Mouse (Mus musculus) heart, adult 8-10 months (tissue): ENCODE data around the gene Spryd4. TPM values are rescaled to one million over a fixed set of nuclear protein-coding genes. Genes with fewer than 3 reads are reported as not detected.
"Not testable (repeated sequence)": the region's sequence is repeated elsewhere in the genome, so short reads cannot be mapped to it uniquely, and the experiment has no call there.

ENCODE experiments used
- DNase-seq: peaks from one replicate; pipeline ENCODE4 v3.0.0; 2022; ENCODE audit warnings: low spot score
- total RNA-seq, 4 experiments: library from RNA; stranded (reverse); gene quantifications; 2 replicates each; pipeline ENCODE4 v1.2.4; 2022

Spryd4 gene
- total RNA-seq, 4 experiments from 2014 or later = 35.8 to 38.4 (median 37.6) TPM

DNA sequence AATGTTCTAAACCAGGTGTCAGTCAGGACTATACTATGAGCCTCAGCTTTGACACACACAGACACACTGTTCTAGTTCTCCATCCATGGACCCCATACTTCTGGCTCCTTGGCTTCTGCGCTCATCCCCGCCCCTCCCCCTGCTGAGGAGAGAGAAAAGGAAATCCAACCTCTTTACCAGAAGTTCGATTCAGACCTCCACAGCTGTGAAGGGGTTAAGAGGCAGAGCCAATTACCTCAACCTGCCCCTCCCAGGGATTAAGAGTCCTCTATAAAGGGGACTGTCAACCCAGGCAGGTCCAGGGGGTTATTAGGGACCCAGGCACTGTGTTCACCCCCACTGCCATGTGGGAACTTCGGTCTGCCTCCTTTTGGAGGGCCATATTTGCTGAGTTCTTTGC is 13.9 kb upstream of the Spryd4 start, which contains the start of gene Mip:
Gene Mip (plus strand): TSS at position 301 of the 400 bp plus-strand sequence.
- no peak for DNase-seq

- no peak for DNase-seq
Measured at GRCm38 (mm10) chr10:128225064-128225463, 13.5 kb upstream of the Spryd4 start.

DNA sequence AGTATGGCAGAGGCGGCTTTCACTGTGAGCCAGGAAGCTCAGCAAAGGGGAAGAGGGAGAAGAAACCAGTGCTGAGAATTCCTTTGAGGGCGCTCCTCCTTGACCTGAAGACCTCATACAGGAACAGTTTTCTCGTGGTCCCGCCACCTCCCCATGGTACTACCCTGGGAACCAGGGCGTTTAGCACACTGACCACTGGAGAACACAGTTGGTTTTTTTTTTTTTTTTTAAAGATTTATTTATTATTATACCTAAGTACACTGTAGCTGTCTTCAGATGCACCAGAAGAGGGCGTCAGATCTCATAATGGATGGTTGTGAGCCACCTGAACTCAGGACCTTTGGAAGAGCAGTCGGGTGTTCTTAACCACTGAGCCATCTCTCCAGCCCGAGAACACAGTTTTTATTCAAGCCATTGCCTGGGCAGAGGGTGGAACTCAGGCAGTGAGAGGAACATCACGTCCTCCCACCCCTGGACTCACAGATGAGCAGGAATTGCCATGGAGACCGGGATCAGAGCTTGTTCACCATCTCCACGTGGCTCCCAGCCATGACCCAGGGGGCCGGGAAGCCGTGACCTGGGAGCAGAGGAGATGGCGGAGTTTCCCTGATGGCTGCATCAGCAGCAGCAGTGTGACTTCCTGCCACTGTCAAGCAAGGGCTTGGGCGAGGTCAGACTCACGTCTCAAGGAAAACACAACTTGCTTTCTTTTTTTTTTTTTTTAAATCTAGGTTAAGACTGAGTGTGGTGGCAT is 10.1 kb upstream of the Spryd4 start:
- DNase-seq = no peak

GRCm38 (mm10) chr10:128218387-128219117 is 6.9 kb upstream of the Spryd4 start:
- no peak for DNase-seq

DNA sequence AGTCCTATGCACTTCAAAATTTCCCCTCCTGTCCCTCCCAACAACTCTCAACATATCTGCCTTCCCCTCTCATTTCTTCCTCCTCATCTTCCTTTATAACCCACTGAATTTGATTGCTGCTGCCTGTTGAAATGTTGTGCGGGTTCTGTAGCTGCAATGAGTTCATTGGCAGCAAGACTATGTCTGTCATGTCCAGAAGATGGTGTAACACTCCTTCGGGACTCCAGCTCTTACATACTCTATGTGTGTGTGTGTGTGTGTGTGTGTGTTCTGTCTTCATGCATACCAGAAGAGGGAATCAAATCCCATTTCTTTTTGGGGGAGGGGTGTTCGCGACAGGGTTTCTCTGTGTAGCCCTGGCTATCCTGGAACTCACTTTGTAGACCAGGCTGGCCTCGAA is 3.4 kb upstream of the Spryd4 start:
- no peak for DNase-seq

- not testable (repeated sequence) for DNase-seq
Measured at GRCm38 (mm10) chr10:128214112-128214511, 2.5 kb upstream of the Spryd4 start.

GRCm38 (mm10) chr10:128212871-128213323 is 1.3 kb upstream of the Spryd4 start:
- DNase-seq = peak; percentile 58

- DNase-seq = no peak
Measured at GRCm38 (mm10) chr10:128212148-128212547, 541 bp upstream of the Spryd4 start.

GRCm38 (mm10) chr10:128210954-128211353 is 653 bp downstream of the Spryd4 start:
- DNase-seq = no peak

DNA sequence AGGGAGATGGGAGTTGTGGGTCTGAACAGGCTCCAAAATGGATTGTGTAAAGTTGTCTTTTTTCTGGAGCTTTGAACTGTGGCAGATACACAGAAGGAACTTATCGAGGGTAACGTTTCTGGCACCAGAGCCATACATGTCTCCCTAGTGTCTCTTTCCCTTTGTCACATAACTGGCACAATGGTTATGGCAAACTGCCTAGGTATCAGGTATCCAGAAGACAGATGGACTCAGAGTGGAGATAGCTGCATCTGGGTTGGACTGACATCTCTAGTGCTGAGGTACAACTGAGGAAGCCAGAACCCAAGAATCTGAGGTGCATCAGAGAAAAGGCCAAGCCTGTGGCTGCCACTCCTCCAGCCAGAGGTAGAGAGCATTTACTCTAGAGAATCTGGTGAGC is 1.5 kb downstream of the Spryd4 start:
- DNase-seq = no peak

DNA sequence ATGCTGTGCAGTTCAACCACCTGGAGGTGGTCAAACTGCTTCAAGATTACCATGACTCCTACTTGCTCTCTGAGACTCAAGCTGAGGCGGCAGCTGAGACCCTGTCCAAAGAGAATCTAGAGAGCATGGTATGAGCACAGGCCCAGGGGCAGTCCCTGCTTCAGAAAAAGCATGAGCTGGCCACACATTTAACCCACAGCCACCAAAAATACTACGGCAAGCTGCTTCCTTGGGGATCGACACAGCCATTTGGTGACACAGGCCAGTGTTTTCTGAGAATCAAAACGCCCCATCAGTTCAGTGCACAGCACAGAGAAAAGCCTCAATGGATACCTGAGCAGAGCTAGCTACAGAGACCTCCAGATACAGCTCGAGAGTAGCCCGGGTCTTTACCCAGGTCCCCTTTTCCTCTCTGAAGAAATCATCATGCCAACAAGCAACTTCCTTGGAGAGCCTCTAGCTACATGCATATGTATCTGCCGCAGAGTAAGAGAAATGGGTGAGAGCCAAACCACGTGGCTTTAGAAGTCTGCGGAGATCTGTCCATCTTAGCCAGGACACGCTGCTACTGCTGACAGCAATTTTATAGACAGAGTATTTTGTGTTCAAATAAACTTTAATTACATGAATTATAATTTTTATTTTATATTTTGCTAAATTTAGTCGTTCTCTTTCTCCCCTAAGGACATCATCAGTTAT is 2.1 kb downstream of the Spryd4 start:
- DNase-seq = no peak

GRCm38 (mm10) chr10:128208326-128208725 is 3.3 kb downstream of the Spryd4 start:
- DNase-seq = no peak

GRCm38 (mm10) chr10:128204941-128205340 is 6.7 kb downstream of the Spryd4 start:
- no peak for DNase-seq

DNA sequence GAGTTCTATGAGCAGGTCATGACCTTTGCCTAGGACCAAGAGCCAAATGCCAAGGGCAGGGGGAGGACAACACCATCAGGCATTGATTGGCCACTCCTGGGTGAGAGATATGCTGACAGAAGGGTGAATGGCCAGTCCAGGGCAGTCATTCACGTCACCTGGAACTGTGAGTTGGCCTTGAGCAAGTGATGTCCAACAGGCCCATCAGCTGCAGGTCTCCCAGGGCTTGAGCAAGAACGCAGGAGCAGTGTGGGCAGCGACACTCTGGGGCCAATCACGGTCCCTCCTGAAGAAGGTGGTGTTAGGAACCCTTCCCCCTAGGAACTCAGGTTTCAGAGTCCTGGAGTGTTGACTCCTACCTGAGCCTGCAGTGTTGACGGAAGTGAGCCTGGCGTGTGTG is 9.8 kb downstream of the Spryd4 start:
- no peak for DNase-seq

- DNase-seq = no peak
Measured at GRCm38 (mm10) chr10:128194551-128195461, 16.8 kb downstream of the Spryd4 start.

DNA sequence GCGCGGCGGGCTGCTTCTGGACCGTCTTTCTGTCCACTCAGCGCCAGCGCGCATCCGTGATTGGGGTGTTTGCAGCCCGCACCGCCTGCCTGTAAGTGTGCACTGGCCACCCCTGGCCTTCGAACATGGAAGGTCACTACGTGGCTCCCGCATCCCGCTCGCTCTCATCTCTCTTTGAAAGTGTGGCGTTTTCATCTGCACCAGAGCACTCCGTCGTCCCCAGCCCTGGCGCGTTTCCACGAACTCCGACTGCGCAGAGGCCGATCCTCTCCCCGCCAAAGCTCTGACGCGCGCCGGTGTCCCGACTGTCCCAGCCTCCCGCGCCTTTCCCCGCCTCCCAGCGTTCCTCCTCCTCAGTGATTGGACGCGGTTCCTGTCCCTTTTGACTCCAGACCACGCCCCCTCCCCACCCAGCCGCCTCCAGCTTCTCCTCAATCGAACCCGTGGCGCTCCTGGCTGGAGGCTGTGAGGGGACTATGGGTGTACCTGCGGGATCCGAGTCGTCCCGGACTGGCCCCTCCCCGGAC is 17.5 kb downstream of the Spryd4 start, which contains the start of gene Gls2:
Gene Gls2 (plus strand): TSS at position 434 of the 527 bp plus-strand sequence.
- DNase-seq = peak; percentile 97

- no peak for DNase-seq
Measured at GRCm38 (mm10) chr10:128193113-128193512, 18.5 kb downstream of the Spryd4 start.

GRCm38 (mm10) chr10:128192030-128192766 is 19.4 kb downstream of the Spryd4 start:
- DNase-seq = not testable (repeated sequence)

- no peak for DNase-seq
Measured at GRCm38 (mm10) chr10:128191472-128191871, 20.1 kb downstream of the Spryd4 start.

- DNase-seq = peak; percentile 79
Measured at GRCm38 (mm10) chr10:128188242-128188877, 23.2 kb downstream of the Spryd4 start.
